Mouse (Mus musculus) myocyte (in vitro differentiated cells): ENCODE results near the gene Kif3b. TPM values are rescaled to one million over a fixed set of nuclear protein-coding genes. Genes with fewer than 3 reads are reported as not detected.

Experiments used
- H3K27me3 ChIP-seq: one replicate; pipeline ENCODE4 v1.6.1; 2011; ENCODE audit not compliant: control insufficient read depth, insufficient read depth, insufficient read length
- H3K36me3 ChIP-seq: one replicate; pipeline ENCODE4 v1.6.1; 2011; ENCODE audit not compliant: control insufficient read depth, insufficient read depth
- H3K4me2 ChIP-seq: one replicate; pipeline ENCODE4 v1.6.1; 2011; ENCODE audit warnings: low read depth, control low read depth
- H3K4me3 ChIP-seq: one replicate; pipeline ENCODE4 v1.5.1; 2011; ENCODE audit warnings: mild to moderate bottlenecking, control low read depth, moderate library complexity
- H3K79me2 ChIP-seq: one replicate; pipeline ENCODE4 v1.6.1; 2011; ENCODE audit not compliant: control insufficient read depth, insufficient read depth
- H3ac ChIP-seq: one replicate; pipeline ENCODE4 v1.6.1; 2011; ENCODE audit not compliant: control insufficient read depth, insufficient read length
- CEBPB ChIP-seq: IDR thresholded peaks from 2 replicates; pipeline ENCODE4 v1.6.1; 2011; ENCODE audit warnings: mild to moderate bottlenecking, moderate library complexity; ENCODE audit not compliant: poor library complexity, insufficient read depth, severe bottlenecking
- E2F4 ChIP-seq: IDR thresholded peaks from one replicate; pipeline ENCODE4 v1.6.1; 2011; ENCODE audit warnings: mild to moderate bottlenecking, control low read depth, moderate library complexity; ENCODE audit not compliant: insufficient read depth
- MAX ChIP-seq: IDR thresholded peaks from one replicate; pipeline ENCODE4 v1.6.1; 2011; ENCODE audit warnings: low read depth, mild to moderate bottlenecking, control low read depth
- MYOD1 ChIP-seq, 3 experiments: IDR thresholded peaks; one replicate each; pipeline ENCODE4 v1.6.1; 2011; ENCODE audit warnings: control low read depth in 2 of 3, low read depth in 2 of 3, mild to moderate bottlenecking in 2 of 3, moderate library complexity in 1 of 3; ENCODE audit not compliant: insufficient read length in 2 of 3, control insufficient read depth in 1 of 3
- MYOG ChIP-seq, 3 experiments: IDR thresholded peaks; one replicate each; pipeline ENCODE4 v1.6.1; 2011; ENCODE audit warnings: control low read depth in 2 of 3, low read depth in 2 of 3, mild to moderate bottlenecking in 2 of 3; ENCODE audit not compliant: insufficient read length in 2 of 3, control insufficient read depth in 1 of 3, insufficient read depth in 1 of 3
- POLR2A ChIP-seq: IDR thresholded peaks from one replicate; pipeline ENCODE4 v1.6.1; 2011; ENCODE audit warnings: low read depth, mild to moderate bottlenecking, control low read depth, moderate library complexity; ENCODE audit not compliant: insufficient read length
- POLR2AphosphoS2 ChIP-seq: IDR thresholded peaks from one replicate; pipeline ENCODE4 v1.6.1; 2011; ENCODE audit warnings: low read depth, control low read depth; ENCODE audit not compliant: insufficient read length
- REST ChIP-seq: IDR thresholded peaks from one replicate; pipeline ENCODE4 v1.6.1; 2011; ENCODE audit warnings: mild to moderate bottlenecking, control low read depth, moderate library complexity; ENCODE audit not compliant: insufficient read depth, insufficient read length
- SRF ChIP-seq: IDR thresholded peaks from one replicate; pipeline ENCODE4 v1.6.1; 2011; ENCODE audit warnings: low read depth; ENCODE audit not compliant: control insufficient read depth, insufficient read length
- TCF12 ChIP-seq: IDR thresholded peaks from one replicate; pipeline ENCODE4 v1.6.1; 2011; ENCODE audit warnings: mild to moderate bottlenecking, control low read depth; ENCODE audit not compliant: poor library complexity, insufficient read depth, severe bottlenecking
- TCF3 ChIP-seq: IDR thresholded peaks from one replicate; pipeline ENCODE4 v1.6.1; 2011; ENCODE audit warnings: low read depth, control low read depth; ENCODE audit not compliant: insufficient read length
- USF1 ChIP-seq: IDR thresholded peaks from one replicate; pipeline ENCODE4 v1.6.1; 2011; ENCODE audit warnings: low read depth, mild to moderate bottlenecking, control low read depth, moderate library complexity
- polyA plus RNA-seq: library from polyadenylated mRNA; unstranded; fragments of >200 nt; fragmentation: generic; extraction: Trizol; gene quantifications from one replicate; pipeline ENCODE4 v1.2.1, GENCODE M21; 2012; ENCODE audit warnings: missing spikeins

Gene Kif3b
- polyA plus RNA-seq, 1 experiment = 10.8 TPM

GRCm38 (mm10) chr2:153298460-153298859 lies 7.2 kb downstream of the Kif3b start:
- H3K4me3 ChIP-seq = no peak overlapping the region
- no peak overlapping the region for H3ac ChIP-seq
- H3K79me2 ChIP-seq = peaks cover 35% of the 10 kb centered on the region
- no peak for TF ChIP-seq USF1
- TF ChIP-seq MYOG (IDR thresholded peaks at IDR 0.05; ENCODE audit: control insufficient read depth in 1 of 3, insufficient read depth in 1 of 3, insufficient read length in 2 of 3, low read depth in 2 of 3) = no peak
- TF ChIP-seq POLR2AphosphoS2 = no peak
- H3K4me2 ChIP-seq = no peak overlapping the region
- H3K36me3 ChIP-seq = no peaks in the 10 kb centered on the region
- no peaks in the 10 kb centered on the region for H3K27me3 ChIP-seq

- Histone ChIP-seq H3K36me3 (no peaks in the 10 kb centered on the region), H3K4me3 (no peak overlapping the region), H3ac (no peak overlapping the region), H3K79me2 (peaks cover 31% of the 10 kb centered on the region), H3K27me3 (no peaks in the 10 kb centered on the region), H3K4me2 (no peak overlapping the region)
- TF ChIP-seq MYOD1 (IDR thresholded peaks at IDR 0.05; ENCODE audit: control insufficient read depth in 1 of 3, insufficient read length in 2 of 3, low read depth in 2 of 3) (no peak), POLR2AphosphoS2 (no peak), CEBPB (no peak), MAX (no peak), TCF3 (no peak), TCF12 (no peak), E2F4 (no peak), MYOG (IDR thresholded peaks at IDR 0.05; ENCODE audit: control insufficient read depth in 1 of 3, insufficient read depth in 1 of 3, insufficient read length in 2 of 3, low read depth in 2 of 3) (no peak), POLR2A (no peak), USF1 (no peak), REST (no peak)
Measured at GRCm38 (mm10) chr2:153298863-153299262, 7.7 kb downstream of the Kif3b start.

DNA sequence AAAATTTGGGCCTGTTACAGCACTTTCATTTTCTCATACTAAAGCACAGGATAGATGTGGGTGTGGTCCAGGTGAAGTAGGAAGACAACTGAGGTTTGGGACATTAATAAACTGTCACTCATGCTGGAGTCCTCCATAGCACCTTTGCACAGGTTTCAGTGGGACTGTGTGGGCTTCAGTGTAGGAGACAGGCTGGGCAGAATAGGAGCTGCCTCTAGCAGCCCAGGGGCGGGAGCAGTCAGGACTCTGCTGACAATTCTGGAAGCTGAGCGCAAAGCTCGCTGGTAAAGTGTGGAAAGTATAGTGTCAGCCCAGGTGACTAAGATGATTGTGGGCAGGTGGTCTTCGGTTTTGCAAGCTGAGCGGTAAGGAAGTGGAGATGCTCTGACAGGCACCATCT lies 9.9 kb downstream of the Kif3b start:
- no peak overlapping the region for H3K4me3 ChIP-seq
- H3K79me2 ChIP-seq = peaks cover 18% of the 10 kb centered on the region
- no peak overlapping the region for H3K4me2 ChIP-seq
- TF ChIP-seq REST (no peak), MAX (no peak), MYOG (IDR thresholded peaks at IDR 0.05; ENCODE audit: control insufficient read depth in 1 of 3, insufficient read depth in 1 of 3, insufficient read length in 2 of 3, low read depth in 2 of 3) (no peak)
- H3K36me3 ChIP-seq = no peaks in the 10 kb centered on the region
- no peaks in the 10 kb centered on the region for H3K27me3 ChIP-seq
- H3ac ChIP-seq = no peak overlapping the region

DNA sequence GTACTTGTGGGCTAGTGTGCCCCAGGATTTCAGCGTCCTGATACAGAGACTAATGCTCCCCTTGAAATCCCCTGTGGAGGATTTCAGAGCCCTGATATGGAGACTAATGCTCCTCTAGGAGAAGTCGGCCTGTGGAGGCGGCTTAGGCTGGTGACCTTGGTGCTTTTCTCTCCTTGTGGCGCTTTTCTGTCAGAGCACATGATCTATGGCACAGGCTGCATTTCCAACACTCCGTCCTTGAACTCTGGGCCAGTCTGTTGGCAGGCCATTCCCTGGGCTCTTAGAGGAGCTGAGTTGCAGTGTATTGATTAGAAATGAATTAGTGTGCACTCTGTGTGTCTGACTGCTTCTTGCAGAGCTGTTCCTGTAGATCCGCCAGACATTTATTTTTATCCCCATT lies 14.0 kb downstream of the Kif3b start:
- Histone ChIP-seq H3ac (no peak overlapping the region), H3K79me2 (peaks cover 5% of the 10 kb centered on the region), H3K36me3 (no peaks in the 10 kb centered on the region), H3K27me3 (no peaks in the 10 kb centered on the region), H3K4me3 (no peak overlapping the region), H3K4me2 (no peak overlapping the region)
- TF ChIP-seq E2F4 = no peak
- no peak for TF ChIP-seq POLR2AphosphoS2
- TF ChIP-seq MAX = no peak
- TF ChIP-seq REST = no peak
- no peak for TF ChIP-seq CEBPB
- no peak for TF ChIP-seq MYOD1 (IDR thresholded peaks at IDR 0.05; ENCODE audit: control insufficient read depth in 1 of 3, insufficient read length in 2 of 3, low read depth in 2 of 3)
- no peak for TF ChIP-seq TCF12
- no peak for TF ChIP-seq USF1
- TF ChIP-seq TCF3 = no peak
- TF ChIP-seq POLR2A = no peak
- no peak for TF ChIP-seq SRF
- no peak for TF ChIP-seq MYOG (IDR thresholded peaks at IDR 0.05; ENCODE audit: control insufficient read depth in 1 of 3, insufficient read depth in 1 of 3, insufficient read length in 2 of 3, low read depth in 2 of 3)

DNA sequence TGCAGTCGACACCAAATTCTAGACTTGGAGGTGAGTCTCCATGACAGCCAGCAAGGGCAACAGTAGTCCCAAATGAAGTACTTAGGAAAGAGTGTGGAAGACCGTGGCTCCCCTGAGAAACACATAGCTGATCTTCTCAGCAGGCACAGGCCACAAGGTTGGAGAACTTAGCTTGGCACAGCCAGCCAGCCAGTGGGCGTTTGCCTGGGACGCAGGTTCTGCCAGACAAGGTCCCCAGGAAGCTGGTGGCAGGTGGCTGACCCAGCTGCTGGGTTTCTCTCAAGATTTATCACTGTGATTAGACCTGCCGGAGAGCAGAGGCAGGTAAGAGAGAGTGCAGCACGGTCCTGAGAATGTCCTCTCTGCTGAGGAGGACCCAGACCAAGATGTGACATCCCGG lies 17.4 kb downstream of the Kif3b start:
- Histone ChIP-seq H3K27me3 (no peaks in the 10 kb centered on the region), H3K36me3 (no peaks in the 10 kb centered on the region), H3K4me3 (no peak overlapping the region), H3K79me2 (peaks cover 5% of the 10 kb centered on the region), H3K4me2 (no peak overlapping the region), H3ac (no peak overlapping the region)
- no peak for TF ChIP-seq TCF3
- no peak for TF ChIP-seq REST
- no peak for TF ChIP-seq TCF12
- TF ChIP-seq SRF = no peak
- no peak for TF ChIP-seq POLR2A
- no peak for TF ChIP-seq E2F4
- no peak for TF ChIP-seq MYOD1 (IDR thresholded peaks at IDR 0.05; ENCODE audit: control insufficient read depth in 1 of 3, insufficient read length in 2 of 3, low read depth in 2 of 3)
- TF ChIP-seq MYOG (IDR thresholded peaks at IDR 0.05; ENCODE audit: control insufficient read depth in 1 of 3, insufficient read depth in 1 of 3, insufficient read length in 2 of 3, low read depth in 2 of 3) = no peak
